Mouse (Mus musculus) heart, embryonic 16.5 days (tissue): ENCODE data around the gene Chrna3. TPM values are rescaled to one million over a fixed set of nuclear protein-coding genes. Genes with fewer than 3 reads are reported as not detected.

Source experiments
- ATAC-seq: fragments of 200-750 bp; cut with Nextera tagmentation; replicated peaks from 2 replicates; pipeline ENCODE4 v1.8.0; 2017; ENCODE audit warnings: moderate number of reproducible peaks; ENCODE audit not compliant: insufficient read depth, low FRiP score; ENCODE audit errors: extremely low read depth
- H3K27ac ChIP-seq: fragments of 300-500 bp; sonication (generic); 2 replicates; pipeline ENCODE4 v1.5.1; 2014; ENCODE audit warnings: mild to moderate bottlenecking, low read length, control low read depth, moderate library complexity
- H3K27me3 ChIP-seq: fragments of 300-500 bp; sonication (generic); 2 replicates; pipeline ENCODE4 v1.6.1; 2014; ENCODE audit warnings: low read length, mixed read lengths; ENCODE audit not compliant: control insufficient read depth, insufficient read depth
- H3K36me3 ChIP-seq: fragments of 300-500 bp; sonication (generic); 2 replicates; pipeline ENCODE4 v1.6.1; 2014; ENCODE audit not compliant: control insufficient read depth, insufficient read depth
- H3K4me1 ChIP-seq: fragments of 300-500 bp; sonication (generic); 2 replicates; pipeline ENCODE4 v1.6.1; 2014; ENCODE audit warnings: low read length, mixed read lengths; ENCODE audit not compliant: control insufficient read depth, insufficient read depth
- H3K4me2 ChIP-seq: fragments of 300-500 bp; sonication (generic); 2 replicates; pipeline ENCODE4 v1.6.1; 2014; ENCODE audit warnings: low read depth, mild to moderate bottlenecking, control low read depth, low read length
- H3K4me3 ChIP-seq: fragments of 300-500 bp; sonication (generic); 2 replicates; pipeline ENCODE4 v1.5.1; 2014; ENCODE audit warnings: mild to moderate bottlenecking, control low read depth, low read length
- H3K9ac ChIP-seq: fragments of 300-500 bp; sonication (generic); 2 replicates; pipeline ENCODE4 v1.6.1; 2014; ENCODE audit warnings: low read length, control low read depth
- H3K9me3 ChIP-seq: fragments of 300-500 bp; sonication (generic); replicated peaks from 2 replicates; pipeline ENCODE4 v1.6.1; 2016; ENCODE audit warnings: low read length; ENCODE audit not compliant: control insufficient read depth
- whole genome bisulfite sequencing: fragments of 180-500 bp; shearing (Covaris S2); extraction: QIAGEN DNeasy Blood & Tissue Kit; methylation state at CpG from one replicate; pipeline ENCODE4 v1.1.7; 2014; 5-methylcytosine and 5-hydroxymethylcytosine counted together
- polyA plus RNA-seq: library from polyadenylated mRNA; unstranded; fragments of >200 nt; fragmentation: Nextera tagmentation; extraction: Ambion mirVana; gene quantifications from 2 replicates; pipeline ENCODE4 v1.2.1, GENCODE M21; 2015

Gene Chrna3
- polyA plus RNA-seq, 1 experiment from 2014 or later, result 0.20 TPM

- Histone ChIP-seq H3K4me2 (no peak overlapping the region), H3K9ac (no peak overlapping the region), H3K4me3 (no peak overlapping the region), H3K36me3 (no peaks in the 10 kb centered on the region), H3K27me3 (0 out of 2 replicates have a peak, but pooled peaks cover 5% of the 10 kb centered on the region), H3K27ac (no peak overlapping the region), H3K4me1 (no peaks in the 10 kb centered on the region), H3K9me3 (no peaks in the 10 kb centered on the region)
- WGBS, result 24% methylated on average over 8 of the region's 8 CpGs
- ATAC-seq, result no peak
These were observed 17.3 kb upstream of the Chrna3 start for GRCm38 (mm10) chr9:55043688-55044087.

GRCm38 (mm10) chr9:55041389-55041788, 15.0 kb upstream of the Chrna3 start:
- no peak for ATAC-seq
- Histone ChIP-seq H3K4me1 (no peaks in the 10 kb centered on the region), H3K4me2 (no peak overlapping the region), H3K36me3 (no peaks in the 10 kb centered on the region), H3K9me3 (no peaks in the 10 kb centered on the region), H3K9ac (no peak overlapping the region), H3K27me3 (peaks cover 2% of the 10 kb centered on the region; the same call in 1 of the 2 replicates), H3K4me3 (no peak overlapping the region), H3K27ac (no peak overlapping the region)
- WGBS, result 71% methylated on average over 2 of the region's 2 CpGs

GRCm38 (mm10) chr9:55039983-55040382, 13.6 kb upstream of the Chrna3 start:
- ATAC-seq, result no peak
- H3K27ac ChIP-seq, result no peak overlapping the region
- H3K9ac ChIP-seq, result no peak overlapping the region
- H3K9me3 ChIP-seq, result no peaks in the 10 kb centered on the region
- H3K36me3 ChIP-seq, result no peaks in the 10 kb centered on the region
- H3K4me2 ChIP-seq, result no peak overlapping the region
- 63% methylated on average over 5 of the region's 5 CpGs for WGBS
- peaks cover 2% of the 10 kb centered on the region; the same call in 1 of the 2 replicates for H3K27me3 ChIP-seq
- H3K4me3 ChIP-seq, result no peak overlapping the region
- H3K4me1 ChIP-seq, result no peaks in the 10 kb centered on the region

GRCm38 (mm10) chr9:55038948-55039347, 12.6 kb upstream of the Chrna3 start:
- WGBS, result 78% methylated on average over 8 of the region's 8 CpGs

GRCm38 (mm10) chr9:55031435-55032167, 5.2 kb upstream of the Chrna3 start:
- Histone ChIP-seq H3K4me2 (no peak overlapping the region), H3K9ac (no peak overlapping the region), H3K36me3 (no peaks in the 10 kb centered on the region), H3K27ac (no peak overlapping the region), H3K9me3 (no peaks in the 10 kb centered on the region), H3K4me1 (no peaks in the 10 kb centered on the region), H3K27me3 (peaks cover 13% of the 10 kb centered on the region), H3K4me3 (no peak overlapping the region)
- ATAC-seq, result no peak
- 48% methylated on average over 6 of the region's 6 CpGs for WGBS

More at GRCm38 (mm10) chr9:55038948-55039347, 12.6 kb upstream of the Chrna3 start:
- H3K27me3 ChIP-seq, result peaks cover 2% of the 10 kb centered on the region; the same call in 1 of the 2 replicates
- no peak overlapping the region for H3K27ac ChIP-seq
- no peak for ATAC-seq
- no peak overlapping the region for H3K4me3 ChIP-seq
- H3K36me3 ChIP-seq, result no peaks in the 10 kb centered on the region
- no peak overlapping the region for H3K9ac ChIP-seq
- H3K4me2 ChIP-seq, result no peak overlapping the region
- H3K9me3 ChIP-seq, result no peaks in the 10 kb centered on the region
- no peaks in the 10 kb centered on the region for H3K4me1 ChIP-seq

GRCm38 (mm10) chr9:55025534-55026274, 658 bp downstream of the Chrna3 start:
- WGBS, result 12% methylated on average over 38 of the region's 38 CpGs
- no peak for ATAC-seq
- Histone ChIP-seq H3K27me3 (peaks cover 36% of the 10 kb centered on the region), H3K36me3 (no peaks in the 10 kb centered on the region), H3K9me3 (no peaks in the 10 kb centered on the region), H3K4me2 (peak overlapping the region; percentile 43; the same call in 1 of the 2 replicates), H3K4me3 (peak overlapping the region; percentile 29; the same call in 1 of the 2 replicates), H3K9ac (no peak overlapping the region), H3K27ac (no peak overlapping the region), H3K4me1 (peaks cover 6% of the 10 kb centered on the region)

GRCm38 (mm10) chr9:55023902-55024583, 2.3 kb downstream of the Chrna3 start:
- Histone ChIP-seq H3K27me3 (peaks cover 36% of the 10 kb centered on the region), H3K36me3 (no peaks in the 10 kb centered on the region), H3K27ac (no peak overlapping the region), H3K4me3 (no peak overlapping the region), H3K4me1 (peaks cover 6% of the 10 kb centered on the region), H3K9ac (no peak overlapping the region), H3K9me3 (no peaks in the 10 kb centered on the region), H3K4me2 (no peak overlapping the region)
- 27% methylated on average over 13 of the region's 13 CpGs for WGBS
- ATAC-seq, result 0 out of 2 replicates have a peak, but pooled peaks have one; percentile 37

GRCm38 (mm10) chr9:55023326-55023725, 3.0 kb downstream of the Chrna3 start:
- H3K27ac ChIP-seq, result no peak overlapping the region
- H3K9me3 ChIP-seq, result no peaks in the 10 kb centered on the region
- WGBS, result 65% methylated on average over 5 of the region's 5 CpGs
- H3K4me1 ChIP-seq, result peaks cover 6% of the 10 kb centered on the region
- H3K9ac ChIP-seq, result no peak overlapping the region
- H3K36me3 ChIP-seq, result no peaks in the 10 kb centered on the region
- H3K27me3 ChIP-seq, result peaks cover 36% of the 10 kb centered on the region
- H3K4me2 ChIP-seq, result no peak overlapping the region
- no peak for ATAC-seq
- no peak overlapping the region for H3K4me3 ChIP-seq
